Mouse (Mus musculus) midbrain, embryonic 12.5 days (tissue): Measurements from ENCODE around the gene Ager. TPM values are rescaled to one million over a fixed set of nuclear protein-coding genes. Genes with fewer than 3 reads are reported as not detected.

Experiments
- ATAC-seq: fragments of 200-750 bp; cut with Nextera tagmentation; 2 replicates; pipeline ENCODE4 v1.8.0; 2017; ENCODE audit warnings: low read depth, moderate TSS enrichment, moderate library complexity; ENCODE audit not compliant: low FRiP score
- H3K27ac ChIP-seq: fragments of 300-500 bp; sonication (generic); replicated peaks from 2 replicates; pipeline ENCODE4 v1.5.1; 2016; ENCODE audit warnings: mild to moderate bottlenecking
- H3K27me3 ChIP-seq: fragments of 300-500 bp; sonication (generic); 2 replicates; pipeline ENCODE4 v1.6.1; 2016; ENCODE audit warnings: mild to moderate bottlenecking
- H3K36me3 ChIP-seq: fragments of 300-500 bp; sonication (generic); 2 replicates; pipeline ENCODE4 v1.6.1; 2016
- H3K4me1 ChIP-seq: fragments of 300-500 bp; sonication (generic); 2 replicates; pipeline ENCODE4 v1.6.1; 2016
- H3K4me2 ChIP-seq: fragments of 300-500 bp; sonication (generic); replicated peaks from 2 replicates; pipeline ENCODE4 v1.6.1; 2016; ENCODE audit warnings: mild to moderate bottlenecking, moderate library complexity
- H3K4me3 ChIP-seq: fragments of 300-500 bp; sonication (generic); 2 replicates; pipeline ENCODE4 v1.5.1; 2016; ENCODE audit warnings: mild to moderate bottlenecking
- H3K9ac ChIP-seq: fragments of 300-500 bp; sonication (generic); replicated peaks from 2 replicates; pipeline ENCODE4 v1.6.1; 2016; ENCODE audit warnings: mild to moderate bottlenecking, moderate library complexity
- H3K9me3 ChIP-seq: fragments of 300-500 bp; sonication (generic); 2 replicates; pipeline ENCODE4 v1.6.1; 2016; ENCODE audit warnings: mild to moderate bottlenecking
- WGBS: fragments of 180-500 bp; shearing (Covaris S2); methylation state at CpG from one replicate; pipeline ENCODE4 v1.1.7; 2016; 5-methylcytosine and 5-hydroxymethylcytosine counted together
- polyA plus RNA-seq: library from polyadenylated mRNA; unstranded; fragments of >200 nt; fragmentation: Nextera tagmentation; extraction: Ambion mirVana; gene quantifications from 2 replicates; pipeline ENCODE4 v1.2.1, GENCODE M21; 2016

The Ager gene
- polyA plus RNA-seq, 1 experiment from 2014 or later: 2.2 TPM

DNA sequence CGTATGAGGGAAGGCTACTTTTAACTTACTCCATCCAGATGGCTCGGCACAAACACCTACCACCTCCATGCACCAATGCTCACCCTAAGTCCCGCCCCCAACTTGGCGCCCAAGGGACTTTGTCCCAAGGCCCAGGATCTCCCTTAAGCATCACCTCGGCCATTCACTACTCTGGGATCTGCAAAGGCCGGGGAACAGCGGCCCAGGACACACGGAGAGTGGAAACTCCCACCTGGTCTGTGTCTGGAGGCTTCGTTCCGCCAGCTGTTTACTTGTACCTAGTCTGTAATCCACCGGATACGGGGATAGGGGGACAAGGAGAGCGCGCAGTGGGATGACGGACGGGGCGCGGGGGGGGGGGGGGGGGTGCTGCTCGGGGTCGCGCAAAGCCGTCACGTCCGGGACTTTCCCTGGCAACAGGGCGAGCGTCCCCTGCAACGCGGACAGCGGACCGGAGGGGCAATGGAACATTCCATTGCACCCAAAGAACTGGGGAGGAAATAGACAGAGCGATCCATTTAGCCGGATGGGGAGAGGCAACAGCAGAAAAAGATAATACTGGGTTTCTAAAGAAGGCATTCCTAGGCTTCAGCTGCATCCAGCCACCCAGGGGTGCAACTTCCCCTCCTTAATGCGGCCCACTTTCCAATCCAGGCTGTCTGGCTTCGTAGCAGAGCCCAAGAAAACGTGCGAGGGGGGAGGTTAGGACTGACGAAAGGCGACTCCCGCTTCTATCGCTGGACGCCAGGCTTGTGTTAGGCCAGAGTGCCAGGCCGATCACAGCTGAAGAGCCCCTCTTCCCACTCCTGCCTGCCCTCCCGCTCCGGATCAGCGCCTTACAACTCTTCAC is 29.7 kb downstream of the Ager start:
- peak; percentile 63 for ATAC-seq
- 0% methylated on average over 43 of the region's 45 CpGs for WGBS

DNA sequence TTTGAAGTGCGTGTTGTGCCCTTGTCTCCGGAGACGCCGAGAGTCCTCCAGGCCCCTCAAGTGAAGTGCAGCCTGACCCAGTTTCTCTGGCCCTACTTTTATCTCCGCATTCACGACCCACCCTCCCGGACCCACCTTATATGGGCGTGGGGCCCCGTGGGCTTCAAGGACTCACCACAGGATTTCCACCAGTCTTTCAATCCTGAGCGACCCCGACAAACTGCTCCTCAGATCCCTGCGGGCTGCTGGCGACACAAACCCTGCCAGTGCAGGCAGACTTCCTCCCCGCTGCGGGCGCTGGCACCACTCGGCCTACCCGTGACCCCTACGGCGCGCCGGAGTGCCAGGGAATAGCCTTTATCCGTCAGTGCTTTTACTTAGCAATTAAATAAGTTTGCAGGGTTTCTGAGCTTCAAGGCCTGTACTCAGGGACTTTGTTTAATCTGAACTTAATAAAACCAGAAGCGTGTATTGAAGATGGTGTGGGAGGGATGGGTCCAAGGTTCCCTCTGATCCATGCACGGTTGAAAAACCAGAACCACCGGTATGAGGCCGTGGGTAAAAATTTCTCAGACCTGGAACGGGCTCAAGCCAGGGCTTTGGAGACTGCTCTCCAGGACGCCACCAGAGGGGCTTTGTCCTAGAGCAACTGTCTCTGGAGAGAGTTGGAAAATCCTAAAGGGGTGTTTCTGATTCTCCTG is 30.4 kb downstream of the Ager start, which contains the start of gene Ppt2:
Gene Ppt2, minus strand, starts transcription at position 568 of the 701 bp plus-strand sequence.
- H3K9me3 ChIP-seq: no peaks in the 10 kb centered on the region
- H3K4me2 ChIP-seq: peak within 1 kb of the TSS; percentile 91
- peaks cover 35% of the 10 kb centered on the region for H3K27me3 ChIP-seq
- ATAC-seq: no peak
- peak within 1 kb of the TSS; percentile 58 for H3K4me3 ChIP-seq
- H3K4me1 ChIP-seq: peaks cover 57% of the 10 kb centered on the region
- 0 out of 2 replicates have a peak, but pooled peaks cover 5% of the 10 kb centered on the region for H3K36me3 ChIP-seq
- peak within 1 kb of the TSS; percentile 88 for H3K27ac ChIP-seq
- H3K9ac ChIP-seq: peak within 1 kb of the TSS; percentile 68
- 5% methylated on average over 29 of the region's 29 CpGs for WGBS

More for the DNA sequence above, 29.7 kb downstream of the Ager start:
- peaks cover 27% of the 10 kb centered on the region for H3K27me3 ChIP-seq
- peak overlapping the region; percentile 68 for H3K9ac ChIP-seq
- no peaks in the 10 kb centered on the region for H3K9me3 ChIP-seq
- peak overlapping the region; percentile 91 for H3K4me2 ChIP-seq
- H3K27ac ChIP-seq: peak overlapping the region; percentile 88
- peaks cover 12% of the 10 kb centered on the region for H3K36me3 ChIP-seq
- peak overlapping the region; percentile 58 for H3K4me3 ChIP-seq
- peaks cover 55% of the 10 kb centered on the region for H3K4me1 ChIP-seq

DNA sequence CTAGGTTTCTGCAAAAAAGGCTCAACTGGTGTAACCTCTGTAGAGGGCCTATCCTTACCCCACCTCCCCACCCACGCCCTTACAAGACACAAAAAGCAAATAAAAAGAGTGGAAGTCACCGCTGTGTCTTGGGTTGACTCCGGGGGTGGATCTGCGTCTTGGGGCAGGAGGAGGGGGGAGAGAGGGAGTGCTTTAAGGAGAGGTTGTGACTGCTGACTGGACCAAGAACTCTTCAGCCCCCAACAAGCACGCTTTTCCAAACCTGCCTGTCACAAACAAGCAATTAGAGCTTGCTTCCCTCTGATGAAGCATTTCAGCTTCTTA is 30.9 kb downstream of the Ager start:
- Histone ChIP-seq H3K4me1 (peaks cover 57% of the 10 kb centered on the region), H3K9ac (peak overlapping the region; percentile 68; the same call in 1 of the 2 replicates), H3K27me3 (peaks cover 40% of the 10 kb centered on the region), H3K27ac (peak overlapping the region; percentile 88), H3K4me3 (peak overlapping the region; percentile 58), H3K9me3 (no peaks in the 10 kb centered on the region), H3K36me3 (0 out of 2 replicates have a peak, but pooled peaks cover 5% of the 10 kb centered on the region), H3K4me2 (peak overlapping the region; percentile 91)
- 11% methylated on average over 5 of the region's 5 CpGs for WGBS
- no peak for ATAC-seq

DNA sequence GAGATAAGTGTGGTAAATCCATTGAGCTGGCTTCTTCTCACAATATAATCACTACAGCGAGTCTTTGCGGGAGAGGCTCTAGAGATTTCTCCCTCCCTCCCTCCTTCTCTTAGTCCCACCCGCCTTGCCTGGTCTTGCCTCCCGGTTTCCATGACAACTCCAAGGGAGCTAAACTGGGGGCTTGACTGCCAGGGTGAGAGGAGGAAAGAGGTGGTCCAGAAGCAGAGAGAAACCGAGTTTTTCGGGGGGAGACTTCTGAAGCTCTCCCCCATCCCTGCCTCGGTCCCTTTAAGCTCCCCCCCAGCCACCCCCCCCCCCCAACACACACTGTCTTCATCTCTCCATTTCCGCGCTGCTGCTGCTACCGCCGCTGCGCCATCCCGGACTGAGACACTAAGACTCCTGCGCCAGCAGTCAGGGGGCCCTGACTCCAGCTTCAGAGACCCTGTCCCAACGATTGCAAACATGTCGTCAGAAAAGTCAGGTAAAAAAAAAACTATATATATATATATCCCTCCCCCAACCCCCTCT is 31.6 kb downstream of the Ager start, which contains the start of gene Prrt1:
Gene Prrt1, plus strand, starts transcription at position 313 of the 531 bp plus-strand sequence.
- Histone ChIP-seq H3K27ac (peak within 1 kb of the TSS; percentile 88), H3K4me3 (peak within 1 kb of the TSS; percentile 58), H3K27me3 (peaks cover 40% of the 10 kb centered on the region), H3K4me2 (peak within 1 kb of the TSS; percentile 91), H3K9ac (peak within 1 kb of the TSS; percentile 68; the same call in 1 of the 2 replicates), H3K36me3 (0 out of 2 replicates have a peak, but pooled peaks cover 5% of the 10 kb centered on the region), H3K4me1 (peaks cover 57% of the 10 kb centered on the region), H3K9me3 (no peaks in the 10 kb centered on the region)
- WGBS: 1% methylated on average over 15 of the region's 16 CpGs
- ATAC-seq: peak; percentile 42; the same call in 1 of the 2 replicates

DNA sequence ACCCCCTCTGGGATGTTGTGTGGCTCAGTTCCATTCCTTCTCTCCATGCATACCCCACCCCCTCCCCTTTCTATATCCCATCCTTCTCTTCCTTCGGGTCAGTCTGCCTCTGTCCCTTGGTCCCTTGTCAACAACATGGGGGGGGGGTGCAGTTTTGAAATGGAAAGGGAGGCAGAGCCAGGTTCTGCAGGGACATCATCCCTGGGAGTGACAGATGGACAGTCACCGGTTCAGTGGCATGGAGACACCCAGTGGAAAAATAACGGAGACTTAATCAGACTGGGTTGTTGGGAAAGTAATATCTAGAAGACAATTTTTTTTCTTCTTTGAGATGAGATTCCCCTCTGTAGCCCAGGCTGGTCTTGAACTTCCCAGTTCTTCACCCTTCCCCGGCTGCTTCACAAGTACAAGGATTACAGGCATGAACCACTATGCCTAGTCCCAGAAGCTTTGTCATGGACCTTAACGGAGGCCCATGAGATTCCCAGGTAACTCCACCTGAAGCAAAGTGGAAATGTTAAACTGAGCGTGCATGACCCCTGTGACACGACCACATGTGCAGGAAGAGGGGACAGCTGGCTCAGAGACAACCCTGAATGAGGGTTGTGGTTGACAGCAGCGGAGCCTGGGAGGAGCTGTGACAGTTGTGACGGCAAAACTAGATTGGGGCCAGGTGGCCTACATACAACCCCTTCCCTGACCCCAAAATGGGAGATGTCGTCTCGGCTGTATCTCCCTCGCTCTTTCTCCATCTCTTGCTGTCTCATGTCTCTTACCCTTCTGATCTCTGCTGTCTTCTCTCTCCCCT is 32.3 kb downstream of the Ager start:
- peak overlapping the region; percentile 52; the same call in 1 of the 2 replicates for H3K9ac ChIP-seq
- H3K9me3 ChIP-seq: no peaks in the 10 kb centered on the region
- H3K27me3 ChIP-seq: peaks cover 40% of the 10 kb centered on the region
- peak overlapping the region; percentile 58 for H3K4me3 ChIP-seq
- whole genome bisulfite sequencing: 12% methylated on average over 12 of the region's 12 CpGs
- no peak for ATAC-seq
- peak overlapping the region; percentile 88; the same call in 1 of the 2 replicates for H3K27ac ChIP-seq
- H3K36me3 ChIP-seq: 0 out of 2 replicates have a peak, but pooled peaks cover 5% of the 10 kb centered on the region
- peak overlapping the region; percentile 91 for H3K4me2 ChIP-seq
- peaks cover 57% of the 10 kb centered on the region for H3K4me1 ChIP-seq

DNA sequence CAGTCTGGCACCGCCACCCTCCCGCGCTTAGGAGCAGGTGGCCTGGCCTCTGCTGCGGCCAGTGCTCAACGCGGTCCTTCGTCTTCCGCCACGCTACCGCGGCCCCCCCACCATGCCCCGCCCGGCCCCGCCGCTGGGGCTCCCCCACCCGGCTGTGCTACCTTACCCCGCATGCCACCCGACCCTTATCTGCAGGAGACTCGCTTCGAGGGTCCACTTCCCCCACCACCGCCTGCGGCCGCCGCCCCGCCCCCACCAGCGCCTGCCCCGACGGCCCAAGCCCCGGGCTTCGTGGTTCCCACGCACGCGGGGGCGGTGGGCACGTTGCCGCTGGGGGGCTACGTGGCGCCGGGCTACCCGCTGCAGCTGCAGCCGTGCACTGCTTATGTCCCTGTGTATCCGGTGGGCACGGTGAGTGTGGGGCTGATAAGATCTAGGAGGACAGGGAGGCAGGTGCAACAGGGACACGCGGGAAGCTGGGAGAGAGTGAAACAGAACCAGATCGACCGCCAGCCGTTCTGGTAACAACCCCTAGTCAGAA is 33.2 kb downstream of the Ager start:
- no peak for ATAC-seq
- H3K9ac ChIP-seq: peak overlapping the region; percentile 52
- no peaks in the 10 kb centered on the region for H3K9me3 ChIP-seq
- peaks cover 45% of the 10 kb centered on the region for H3K27me3 ChIP-seq
- H3K4me3 ChIP-seq: peak overlapping the region; percentile 58
- H3K27ac ChIP-seq: no peak overlapping the region
- no peaks in the 10 kb centered on the region for H3K36me3 ChIP-seq
- peaks cover 57% of the 10 kb centered on the region for H3K4me1 ChIP-seq
- WGBS: 2% methylated on average over 47 of the region's 48 CpGs
- peak overlapping the region; percentile 91 for H3K4me2 ChIP-seq

DNA sequence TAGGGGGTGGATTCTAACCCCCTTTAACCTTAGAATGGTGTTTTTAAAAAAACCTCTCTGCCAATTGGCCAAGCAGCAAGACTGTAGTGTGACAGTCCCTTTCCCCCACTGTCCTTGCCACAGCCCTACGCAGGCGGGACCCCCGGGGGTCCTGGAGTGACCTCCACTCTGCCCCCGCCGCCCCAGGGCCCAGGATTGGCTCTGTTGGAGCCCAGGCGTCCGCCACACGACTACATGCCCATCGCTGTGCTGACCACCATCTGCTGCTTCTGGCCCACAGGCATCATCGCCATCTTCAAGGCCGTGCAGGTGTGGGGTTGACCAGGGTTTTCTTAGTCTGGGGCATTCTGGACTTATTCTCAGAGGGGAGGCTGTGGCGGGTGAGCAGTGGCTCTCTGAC is 34.0 kb downstream of the Ager start:
- Histone ChIP-seq H3K27ac (no peak overlapping the region), H3K36me3 (no peaks in the 10 kb centered on the region), H3K9ac (peak overlapping the region; percentile 46), H3K9me3 (no peaks in the 10 kb centered on the region), H3K4me1 (peaks cover 50% of the 10 kb centered on the region), H3K4me2 (peak overlapping the region; percentile 91), H3K4me3 (peak overlapping the region; percentile 35), H3K27me3 (peaks cover 51% of the 10 kb centered on the region)
- 4% methylated on average over 11 of the region's 12 CpGs for WGBS
- no peak for ATAC-seq

DNA sequence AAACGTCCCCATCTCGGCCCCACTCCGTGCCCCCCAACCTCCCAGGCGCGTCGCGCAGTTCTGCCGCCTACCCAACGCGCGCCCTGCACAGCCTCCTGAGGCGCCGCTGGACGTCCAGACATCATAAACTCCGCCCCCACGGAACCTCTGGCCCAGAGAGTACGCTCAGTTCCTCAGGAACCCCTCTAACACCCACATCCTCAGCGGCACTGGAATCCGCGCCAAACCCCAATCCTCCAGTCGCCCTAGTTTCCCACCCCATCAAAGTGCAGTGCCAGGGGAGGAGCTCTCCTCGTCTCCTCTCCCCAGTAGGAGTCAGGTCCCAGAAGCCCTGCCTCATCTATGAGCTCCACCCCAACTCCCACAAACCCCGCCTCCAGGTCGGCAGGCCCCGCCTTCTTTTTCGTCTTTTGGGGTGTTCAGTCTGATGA is 34.6 kb downstream of the Ager start:
- Histone ChIP-seq H3K27me3 (peaks cover 53% of the 10 kb centered on the region), H3K27ac (no peak overlapping the region), H3K4me2 (peak overlapping the region; percentile 91), H3K9me3 (no peaks in the 10 kb centered on the region), H3K4me3 (peak overlapping the region; percentile 35), H3K36me3 (no peaks in the 10 kb centered on the region), H3K9ac (0 out of 2 replicates have a peak overlapping the region, but pooled peaks have one; percentile 21), H3K4me1 (peaks cover 50% of the 10 kb centered on the region)
- no peak for ATAC-seq
- under 1% methylated on average over 25 of the region's 26 CpGs for WGBS

DNA sequence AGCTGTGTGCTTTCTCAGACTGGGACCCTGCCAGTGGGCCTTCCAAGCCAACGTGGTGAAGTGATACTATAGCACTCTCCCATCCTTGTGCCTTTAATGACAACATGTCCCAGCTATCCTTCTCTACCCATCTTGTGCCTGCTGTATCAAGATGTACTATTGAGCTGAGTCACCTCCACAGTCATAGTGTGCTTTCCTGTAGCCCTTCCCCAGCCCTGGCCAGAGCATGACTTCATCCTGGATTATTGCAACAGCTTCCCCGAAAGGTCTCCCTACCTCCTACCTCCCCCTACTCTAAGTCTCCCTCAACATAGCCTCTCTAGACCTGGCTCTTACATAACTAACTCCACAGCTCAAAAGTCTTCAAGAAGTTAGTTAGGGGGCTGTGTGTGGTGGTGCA is 38.0 kb downstream of the Ager start:
- Histone ChIP-seq H3K27me3 (peaks cover 46% of the 10 kb centered on the region), H3K9ac (no peak overlapping the region), H3K36me3 (no peaks in the 10 kb centered on the region), H3K4me3 (no peak overlapping the region), H3K4me1 (peaks cover 23% of the 10 kb centered on the region), H3K9me3 (no peaks in the 10 kb centered on the region), H3K27ac (no peak overlapping the region), H3K4me2 (no peak overlapping the region)
- no peak for ATAC-seq
- 70% methylated on average over 2 of the region's 2 CpGs for WGBS

DNA sequence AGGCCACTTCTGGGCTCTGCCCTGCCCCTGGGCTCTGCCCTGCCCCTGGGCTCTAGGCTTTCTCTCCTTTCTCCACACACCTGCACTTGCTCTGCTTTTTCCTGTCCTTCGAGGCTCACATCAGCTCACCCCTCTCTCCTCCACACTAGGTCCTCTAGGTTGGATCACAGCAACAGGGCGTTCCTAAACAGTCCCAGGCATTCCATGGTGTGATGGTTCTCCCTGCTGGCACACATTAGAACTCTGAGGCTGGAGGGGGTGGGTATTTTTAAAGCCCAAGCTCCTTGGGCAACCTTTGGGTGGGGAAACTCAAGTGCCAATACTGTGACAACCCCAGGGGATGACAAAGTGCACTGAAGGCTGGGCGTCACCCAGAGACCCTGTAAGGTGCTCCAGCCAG is 39.8 kb downstream of the Ager start:
- H3K9me3 ChIP-seq: no peaks in the 10 kb centered on the region
- H3K27me3 ChIP-seq: peaks cover 28% of the 10 kb centered on the region
- 64% methylated on average over 3 of the region's 3 CpGs for WGBS
- no peak overlapping the region for H3K4me2 ChIP-seq
- H3K36me3 ChIP-seq: no peaks in the 10 kb centered on the region
- no peak overlapping the region for H3K27ac ChIP-seq
- no peak overlapping the region; the same call in 1 of the 2 replicates for H3K9ac ChIP-seq
- no peak overlapping the region for H3K4me3 ChIP-seq
- peaks cover 14% of the 10 kb centered on the region for H3K4me1 ChIP-seq
- no peak for ATAC-seq
